Mouse (Mus musculus): ENCODE results near the gene Rasgrf1.

The Rasgrf1 gene

DNA sequence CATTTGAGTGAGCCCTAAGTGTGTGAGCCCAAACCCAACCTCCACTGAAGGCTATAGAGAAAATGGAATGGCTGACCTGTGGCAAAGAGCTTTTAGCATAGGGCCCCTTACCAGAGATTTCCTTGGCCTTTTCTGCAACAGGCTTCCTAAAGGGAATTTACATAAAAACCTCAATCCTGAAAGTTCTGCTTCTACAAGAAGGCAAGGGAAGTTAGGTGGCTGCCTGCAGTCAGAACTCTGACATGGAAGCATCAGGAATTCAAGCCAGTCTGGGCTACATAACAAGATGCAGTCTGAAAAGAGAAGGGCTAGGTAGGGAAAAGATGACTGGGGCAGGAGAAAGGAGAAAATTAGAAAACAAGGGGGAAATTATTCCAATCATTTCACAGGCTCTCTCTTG lies 1.8 kb upstream of the Rasgrf1 start:
- no peak for DNase-seq (ENCODE audit: low read depth)

DNA sequence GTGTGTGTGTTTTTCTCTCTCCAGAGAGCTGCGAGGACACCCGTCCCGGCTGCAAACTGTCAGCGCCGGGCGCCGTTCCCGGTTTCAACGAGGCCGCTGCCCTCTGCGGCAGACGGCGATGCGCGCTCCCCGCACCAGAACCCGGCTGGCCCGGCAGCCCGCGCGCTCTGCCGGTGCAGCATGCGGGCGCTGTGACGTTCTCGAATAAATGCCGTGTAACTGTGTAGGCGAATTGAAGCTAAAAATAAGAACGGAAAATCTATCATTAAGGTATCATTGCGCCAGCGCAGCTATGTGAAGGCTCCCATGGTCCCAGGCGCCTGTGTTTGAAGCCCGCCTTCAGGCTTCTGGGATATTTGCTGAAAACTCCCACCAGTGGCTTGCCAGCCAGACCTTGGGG lies 1.1 kb upstream of the Rasgrf1 start:
- no peak for DNase-seq (ENCODE audit: low read depth)

DNA sequence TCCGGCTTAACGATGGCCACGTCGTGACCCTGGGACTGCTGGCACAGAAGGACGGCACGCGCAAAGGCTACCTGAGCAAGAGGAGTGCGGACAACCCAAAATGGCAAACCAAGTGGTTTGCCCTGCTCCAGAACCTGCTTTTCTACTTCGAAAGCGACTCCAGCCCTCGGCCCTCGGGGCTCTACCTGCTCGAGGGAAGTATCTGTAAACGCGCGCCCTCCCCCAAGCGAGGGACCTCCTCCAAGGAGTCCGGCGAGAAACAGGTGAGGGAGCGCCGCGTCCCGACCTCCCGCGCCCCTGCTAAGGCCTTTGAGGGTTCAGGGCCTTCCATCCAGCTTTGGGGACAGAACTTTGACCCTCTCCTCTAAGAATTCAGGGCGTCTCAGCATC lies 298 bp downstream of the Rasgrf1 start:
- DNase-seq (ENCODE audit: low read depth): no peak

DNA sequence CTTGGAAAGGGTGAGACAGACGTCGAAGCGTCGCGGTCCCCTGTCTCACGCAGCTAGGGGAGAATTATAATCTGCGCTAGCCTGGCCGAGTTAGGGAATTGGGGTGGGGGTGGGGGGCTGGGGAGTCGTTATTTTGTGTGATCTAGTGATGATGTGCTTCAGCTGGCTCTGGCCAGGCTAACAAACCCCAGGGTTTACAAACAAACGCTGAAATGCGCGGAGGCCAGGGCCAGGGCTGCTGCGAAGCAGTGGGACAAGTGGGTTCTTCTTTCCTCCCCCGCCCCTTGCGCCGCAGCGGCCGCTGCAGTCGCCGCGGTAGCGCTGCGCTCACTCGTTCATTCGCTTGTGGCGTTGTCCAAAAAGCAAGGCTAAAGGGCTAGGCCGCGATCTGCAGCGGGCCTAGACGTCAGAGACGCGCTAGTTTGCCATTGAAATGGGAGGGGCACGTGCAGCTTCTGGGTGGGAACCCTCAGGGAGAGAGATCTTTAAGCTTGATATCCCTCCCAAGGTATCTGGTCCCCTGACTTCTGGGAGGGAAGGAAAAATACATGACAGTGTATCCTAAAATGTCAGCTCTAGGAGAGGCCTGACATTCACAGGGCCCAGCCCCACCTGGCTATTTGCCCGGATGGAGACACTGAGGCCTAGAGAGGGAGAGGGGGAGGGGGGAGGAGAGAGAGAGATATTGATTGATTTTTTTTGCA lies 1.2 kb downstream of the Rasgrf1 start:
- no peak for DNase-seq (ENCODE audit: low read depth)

DNA sequence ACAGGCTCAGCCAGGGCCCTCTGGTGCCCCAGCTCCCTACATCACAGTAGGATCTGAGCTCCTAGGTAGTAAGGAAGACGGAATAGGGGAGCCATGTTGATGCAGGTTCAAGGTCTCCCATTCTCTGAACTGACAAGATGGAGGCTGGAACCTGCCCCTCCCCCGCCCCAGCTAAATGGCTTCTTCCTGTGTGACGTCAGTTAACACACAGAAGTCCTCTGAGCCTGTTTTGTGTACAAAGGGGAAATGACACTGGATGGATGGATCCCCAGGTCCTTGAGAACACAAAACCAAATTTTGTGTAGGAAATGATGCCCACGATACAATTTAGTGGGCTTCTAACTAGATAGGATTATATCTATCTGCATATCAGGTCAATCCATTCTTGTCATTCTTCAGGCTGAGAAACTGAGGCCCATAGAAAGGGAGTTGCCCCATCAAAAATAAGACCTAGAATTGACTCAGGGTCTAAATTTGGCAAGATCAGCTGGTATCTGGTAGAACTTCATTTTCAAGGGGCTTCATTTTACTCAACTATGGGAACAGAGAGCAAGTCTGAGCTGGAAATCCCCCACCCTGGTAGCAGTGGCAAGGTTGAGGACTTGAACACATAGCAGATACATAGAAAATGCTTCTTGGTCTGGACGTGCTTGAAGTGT lies 2.3 kb downstream of the Rasgrf1 start:
- DNase-seq (ENCODE audit: low read depth): no peak

DNA sequence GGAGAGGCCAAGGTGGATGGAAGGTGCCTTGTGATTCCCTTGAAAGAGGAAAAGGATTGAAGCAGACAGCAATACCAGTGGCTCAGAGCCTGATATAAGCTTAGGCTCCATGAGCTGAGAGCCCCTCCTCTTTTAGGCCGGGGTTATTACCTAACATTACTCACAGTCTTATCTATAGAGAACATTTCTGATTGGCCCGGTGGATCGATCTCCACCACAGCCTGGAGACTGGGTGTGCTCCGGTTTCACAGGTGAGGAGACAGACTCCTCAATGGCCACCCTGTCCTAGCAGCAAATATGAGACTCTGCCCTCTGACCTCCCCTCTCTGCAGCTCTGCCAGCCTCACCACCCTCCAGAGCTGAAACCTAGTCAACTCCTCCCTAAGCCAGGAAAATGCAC lies 3.4 kb downstream of the Rasgrf1 start:
- DNase-seq (ENCODE audit: low read depth): no peak

DNA sequence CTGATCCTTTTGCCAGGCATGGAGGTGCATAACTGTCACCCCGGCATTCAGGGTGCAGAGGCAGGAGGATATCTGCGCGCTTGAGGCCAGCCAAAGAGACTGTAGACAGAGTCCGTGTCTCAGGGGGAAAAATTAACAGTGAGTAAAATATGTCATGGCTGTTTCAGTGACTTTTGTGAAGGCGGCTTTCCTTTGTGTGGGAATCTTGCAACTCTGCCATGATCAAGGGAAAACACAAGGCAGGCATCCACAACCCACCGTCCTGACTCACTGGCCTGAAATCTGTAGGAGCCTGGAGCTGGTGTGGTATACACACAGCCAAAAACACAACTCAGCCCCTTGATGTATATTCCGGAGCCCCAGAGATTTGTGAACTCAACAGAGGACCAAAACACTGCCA lies 6.8 kb downstream of the Rasgrf1 start:
- no peak for DNase-seq (ENCODE audit: low read depth)

DNA sequence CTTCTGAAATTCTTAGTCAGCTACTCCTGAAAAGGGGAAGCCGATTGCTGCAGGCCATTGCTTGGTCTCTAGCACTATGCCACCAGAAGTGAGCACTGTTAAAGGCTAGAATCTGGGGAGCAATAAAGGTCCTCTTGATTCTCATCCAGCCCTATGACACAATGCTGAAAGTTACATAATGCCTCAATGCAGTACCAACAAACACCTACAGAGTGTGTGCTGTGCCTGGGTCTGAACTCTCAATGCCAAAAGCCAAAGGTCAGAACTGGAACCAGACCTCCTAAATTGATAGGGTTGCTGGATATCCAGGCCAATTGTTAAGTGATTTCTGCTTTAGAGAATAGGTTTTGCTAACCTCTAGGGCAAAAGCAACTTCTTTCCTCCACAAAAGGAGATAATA lies 7.7 kb downstream of the Rasgrf1 start:
- DNase-seq (ENCODE audit: low read depth): no peak

DNA sequence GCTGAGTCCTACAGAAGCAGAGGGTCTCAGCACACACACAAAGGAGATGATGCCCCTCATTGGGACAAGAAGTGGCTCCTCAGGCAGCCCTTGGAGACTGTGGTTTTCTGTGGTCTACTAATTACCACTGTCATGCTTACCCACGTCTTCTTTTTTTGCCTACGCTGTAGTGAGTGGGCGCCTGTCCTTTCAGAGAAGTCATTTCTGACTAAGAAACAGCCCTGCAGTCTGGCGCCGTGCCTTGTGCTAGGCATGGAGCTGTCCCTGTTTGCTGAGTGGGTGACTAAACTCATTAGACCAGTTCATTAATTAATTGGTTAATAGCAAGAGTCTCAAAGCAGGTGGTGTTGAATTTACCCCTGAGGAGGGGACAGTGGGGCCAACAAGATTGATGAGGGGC lies 9.1 kb downstream of the Rasgrf1 start:
- no peak for DNase-seq (ENCODE audit: low read depth)

DNA sequence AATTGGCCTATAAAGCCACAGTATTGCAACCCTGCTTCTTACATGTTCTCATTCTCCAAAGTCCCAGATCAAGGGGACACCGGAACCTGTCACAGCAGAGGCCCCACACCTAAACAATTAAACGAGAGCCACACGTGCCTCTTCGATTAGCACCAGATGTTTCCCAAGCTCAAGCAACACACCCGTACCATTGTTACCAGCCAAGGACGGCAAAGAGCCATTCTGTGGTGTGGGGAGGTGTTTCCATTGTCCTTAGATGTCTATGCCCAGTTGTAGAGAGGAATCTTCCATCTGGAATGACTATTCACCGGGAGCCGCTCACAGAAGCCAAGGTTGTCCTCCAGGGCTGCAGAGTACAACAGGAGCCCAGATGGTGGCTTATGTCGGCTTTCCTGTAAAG lies 11.4 kb downstream of the Rasgrf1 start:
- no peak for DNase-seq (ENCODE audit: low read depth)

DNA sequence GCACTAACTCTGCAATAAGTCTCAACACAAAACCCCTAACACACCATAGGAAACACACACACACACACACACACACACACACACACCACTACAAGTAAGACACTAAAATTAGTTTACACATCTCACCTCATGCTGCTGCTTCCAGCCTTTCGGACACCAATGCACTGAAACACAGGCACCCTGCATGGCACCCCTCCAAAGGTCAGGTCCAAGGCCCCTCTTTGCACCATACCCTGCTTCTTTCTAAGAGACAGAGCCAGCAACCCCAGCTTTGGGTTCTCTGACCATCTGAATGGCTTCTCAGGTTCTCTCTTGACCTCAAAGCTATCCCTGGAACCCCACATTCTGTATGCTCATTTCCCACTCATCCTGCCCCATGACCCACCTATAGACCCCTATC lies 13.0 kb downstream of the Rasgrf1 start:
- no peak for DNase-seq (ENCODE audit: low read depth)

DNA sequence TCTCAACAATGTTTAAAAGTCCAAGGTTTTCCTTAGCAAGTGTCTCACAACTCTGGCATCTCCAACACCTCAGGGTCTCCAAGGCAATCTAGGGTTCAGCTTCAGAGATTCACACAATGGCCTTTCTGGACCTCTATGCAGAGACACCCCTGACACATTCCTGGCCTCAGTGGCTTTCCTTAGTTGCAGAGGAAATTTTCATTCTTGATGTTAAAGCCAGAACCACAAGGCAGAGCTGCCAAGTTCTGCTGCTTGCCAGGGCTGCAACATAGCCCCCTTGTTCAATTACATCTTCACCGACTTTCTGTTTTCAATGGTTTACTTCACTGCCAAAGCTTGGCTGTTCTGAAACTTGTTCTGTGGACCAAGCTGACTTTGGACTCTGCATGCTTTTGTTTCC lies 15.1 kb downstream of the Rasgrf1 start:
- no peak for DNase-seq (ENCODE audit: low read depth)

DNA sequence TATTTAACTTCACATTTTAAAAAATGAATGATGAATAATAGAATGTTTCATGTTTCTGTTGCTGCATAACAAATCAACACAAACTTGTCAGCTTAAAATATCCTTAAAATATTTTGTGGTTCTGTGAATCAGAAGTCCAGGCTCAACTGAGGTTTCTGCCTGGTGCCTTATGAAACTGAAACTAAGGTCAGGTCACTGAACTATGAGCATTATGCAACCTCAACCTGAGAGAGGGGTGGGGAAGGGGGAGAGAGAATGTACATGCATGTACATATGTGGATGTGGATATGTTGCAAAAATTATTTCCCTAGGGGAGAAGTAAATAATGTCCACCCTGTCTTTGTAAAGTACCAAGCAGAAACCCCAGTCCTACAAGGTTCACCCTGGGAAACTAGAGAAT lies 18.8 kb downstream of the Rasgrf1 start:
- DNase-seq (ENCODE audit: low read depth): no peak

DNA sequence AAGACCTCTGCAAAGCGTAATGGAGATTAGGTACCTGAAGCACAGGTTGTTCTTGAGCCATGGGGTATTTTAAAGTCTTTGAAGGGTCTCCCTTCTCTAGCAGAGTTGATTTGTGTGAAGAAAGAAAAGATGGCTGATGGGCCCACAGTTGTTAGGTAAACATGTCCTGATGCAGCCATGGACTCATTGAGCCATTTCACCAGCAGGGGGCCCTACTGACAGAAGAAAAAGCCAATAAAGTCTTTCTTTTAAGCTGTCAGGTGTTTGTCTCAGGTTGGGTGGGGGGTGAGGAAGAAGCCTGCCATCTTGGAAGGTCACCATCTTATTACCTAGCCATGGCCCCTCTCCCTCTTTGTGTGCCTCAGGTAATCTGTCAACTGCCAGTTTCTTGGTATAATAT lies 30.7 kb downstream of the Rasgrf1 start:
- no peak for DNase-seq (ENCODE audit: low read depth)

DNA sequence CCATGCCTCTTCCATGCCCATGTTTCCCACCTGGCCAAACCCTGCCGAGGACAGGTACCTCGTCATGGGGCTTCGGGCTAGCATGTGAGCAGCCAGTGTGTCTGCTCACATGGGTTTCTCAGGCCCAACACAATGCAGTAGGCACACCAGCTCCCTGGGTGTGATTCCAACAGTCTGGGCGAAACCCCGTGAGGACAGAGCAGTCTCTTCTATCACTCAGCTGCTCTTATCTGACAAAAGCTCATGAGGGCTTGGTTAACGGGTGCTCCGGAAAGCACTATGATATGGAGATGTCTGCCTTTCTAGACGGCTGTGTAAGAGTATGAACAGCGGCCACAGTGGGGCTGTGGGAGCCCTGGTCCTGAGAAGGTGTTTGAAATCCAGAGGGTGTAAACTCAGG lies 37.1 kb downstream of the Rasgrf1 start:
- DNase-seq (ENCODE audit: low read depth): no peak

DNA sequence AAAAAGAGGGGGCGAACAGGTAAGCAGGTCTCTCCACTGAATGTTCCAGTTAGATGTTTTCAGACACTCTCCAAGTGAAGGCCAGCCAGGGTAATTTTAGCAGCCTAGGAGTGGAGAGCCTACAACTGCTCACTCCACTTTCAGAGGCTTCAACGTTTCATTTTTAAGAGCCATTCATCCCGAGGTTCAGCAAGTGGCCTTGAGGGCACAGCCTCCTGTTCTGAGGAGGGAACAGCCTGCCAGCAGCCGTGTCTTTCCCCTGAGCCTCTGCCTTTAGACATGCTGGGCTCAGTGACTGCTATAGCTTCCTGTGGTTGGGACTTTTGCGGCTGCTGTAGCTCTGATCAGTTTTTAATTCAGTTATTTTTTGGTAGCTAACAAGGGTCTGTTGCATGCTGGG lies 38.9 kb downstream of the Rasgrf1 start:
- no peak for DNase-seq (ENCODE audit: low read depth)

DNA sequence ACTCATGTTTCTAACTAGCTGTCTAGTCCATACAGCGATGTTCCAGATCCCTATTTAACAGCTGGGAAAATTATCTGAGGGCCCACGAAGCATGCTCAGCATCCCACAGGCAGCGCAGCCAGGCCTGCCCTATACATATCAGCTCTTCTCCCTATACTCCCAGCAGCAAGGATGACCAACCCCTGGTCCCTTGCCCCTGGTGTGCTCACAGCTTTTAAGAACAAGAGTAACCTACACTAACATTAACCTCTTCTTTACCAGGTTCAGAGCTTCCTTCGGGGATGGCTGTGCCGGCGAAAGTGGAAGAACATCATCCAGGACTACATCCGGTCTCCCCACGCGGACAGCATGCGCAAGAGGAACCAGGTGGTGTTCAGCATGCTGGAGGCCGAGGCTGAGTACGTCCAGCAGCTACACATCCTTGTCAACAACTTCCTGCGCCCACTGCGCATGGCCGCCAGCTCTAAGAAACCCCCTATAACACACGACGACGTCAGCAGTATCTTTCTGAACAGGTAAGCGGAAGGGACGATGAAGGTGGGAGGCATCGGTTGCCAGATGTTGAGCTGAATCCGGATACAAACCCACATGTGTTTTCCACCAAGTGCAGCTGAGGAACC lies 44.0 kb downstream of the Rasgrf1 start:
- DNase-seq (ENCODE audit: low read depth): no peak

DNA sequence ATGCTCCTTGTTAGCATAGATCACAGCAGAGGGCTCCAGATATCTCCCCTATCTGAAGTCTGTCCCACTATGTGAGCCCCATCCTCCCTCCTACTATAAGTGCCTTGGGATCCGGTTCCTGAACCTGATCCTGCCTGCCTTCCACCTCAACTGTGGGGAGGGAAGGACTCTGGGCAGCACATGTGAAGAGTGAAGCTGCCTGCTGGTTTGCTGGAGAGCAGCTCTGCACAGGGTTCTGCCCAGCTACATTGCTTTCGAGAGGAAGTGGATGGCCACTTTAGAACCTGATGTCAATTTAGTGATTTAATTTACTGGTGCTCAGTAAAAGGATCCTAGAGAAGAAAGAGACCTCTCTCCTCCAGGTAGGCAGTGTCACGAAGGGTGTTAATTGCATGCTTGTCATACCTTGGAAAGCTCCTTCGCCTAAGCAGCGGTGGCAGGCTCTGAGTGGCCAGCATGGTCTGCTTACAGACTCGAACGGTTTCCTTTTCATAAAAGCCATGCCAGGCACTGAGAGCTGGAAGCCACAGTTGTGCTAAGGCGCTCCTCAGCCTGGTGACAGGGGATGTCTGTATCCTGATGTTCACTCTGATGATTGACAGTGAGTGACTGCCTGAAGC lies 45.3 kb downstream of the Rasgrf1 start:
- no peak for DNase-seq (ENCODE audit: low read depth)

DNA sequence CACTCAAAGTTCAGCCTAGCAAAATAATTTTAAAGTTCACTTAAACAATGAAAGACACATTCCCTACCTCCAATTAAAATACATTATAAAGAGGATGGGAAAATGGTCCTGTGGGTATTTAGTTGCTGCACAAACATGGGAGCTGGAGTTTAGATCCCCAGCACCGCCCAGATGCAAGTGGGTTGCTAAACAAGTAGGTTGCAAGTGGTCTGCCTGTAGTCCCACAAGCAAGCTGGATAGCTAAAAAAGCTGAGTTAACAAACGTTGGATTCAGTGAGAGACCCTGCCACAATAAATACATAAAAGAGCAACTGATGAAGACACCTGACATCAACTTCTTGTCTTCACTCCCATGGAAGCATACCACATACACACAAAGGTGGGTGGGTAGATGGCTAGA lies 49.3 kb downstream of the Rasgrf1 start:
- DNase-seq (ENCODE audit: low read depth): no peak

DNA sequence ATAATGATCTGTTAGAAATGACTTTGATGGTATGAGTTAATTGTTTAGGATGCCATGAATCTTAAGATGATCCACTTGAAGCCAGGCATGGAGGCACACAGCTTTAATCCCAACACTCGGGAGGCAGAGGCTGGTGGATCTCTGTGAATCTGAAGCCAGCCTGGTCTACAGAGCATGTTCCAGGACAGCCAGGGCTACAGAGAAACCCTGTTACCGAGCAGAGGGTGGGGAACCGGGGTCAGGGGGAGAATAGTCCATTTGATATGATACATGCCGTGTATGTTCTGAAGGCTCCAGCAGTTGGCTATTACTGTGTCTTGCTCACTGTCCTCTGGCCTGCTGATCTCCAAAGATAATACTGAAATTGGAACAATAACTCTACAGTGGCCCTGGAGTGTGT lies 54.4 kb downstream of the Rasgrf1 start:
- no peak for DNase-seq (ENCODE audit: low read depth)

DNA sequence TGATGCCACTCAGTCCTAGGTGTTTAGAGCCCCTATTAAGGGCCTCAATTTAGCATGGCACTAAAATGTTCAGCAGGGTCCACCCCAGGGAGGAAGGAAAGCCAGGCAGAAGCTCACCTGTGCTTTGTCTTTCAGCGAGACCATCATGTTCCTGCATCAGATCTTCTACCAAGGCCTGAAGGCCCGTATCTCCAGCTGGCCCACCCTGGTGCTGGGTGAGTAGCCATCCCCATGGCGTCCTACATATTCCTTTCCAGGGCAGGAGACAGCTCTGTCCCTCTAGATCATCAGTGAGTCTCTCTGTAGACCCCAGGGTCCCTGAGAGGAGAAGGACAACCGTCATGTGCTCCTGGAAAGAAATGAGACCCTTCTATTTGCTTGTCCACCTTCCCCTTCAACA lies 58.0 kb downstream of the Rasgrf1 start:
- DNase-seq (ENCODE audit: low read depth): no peak

DNA sequence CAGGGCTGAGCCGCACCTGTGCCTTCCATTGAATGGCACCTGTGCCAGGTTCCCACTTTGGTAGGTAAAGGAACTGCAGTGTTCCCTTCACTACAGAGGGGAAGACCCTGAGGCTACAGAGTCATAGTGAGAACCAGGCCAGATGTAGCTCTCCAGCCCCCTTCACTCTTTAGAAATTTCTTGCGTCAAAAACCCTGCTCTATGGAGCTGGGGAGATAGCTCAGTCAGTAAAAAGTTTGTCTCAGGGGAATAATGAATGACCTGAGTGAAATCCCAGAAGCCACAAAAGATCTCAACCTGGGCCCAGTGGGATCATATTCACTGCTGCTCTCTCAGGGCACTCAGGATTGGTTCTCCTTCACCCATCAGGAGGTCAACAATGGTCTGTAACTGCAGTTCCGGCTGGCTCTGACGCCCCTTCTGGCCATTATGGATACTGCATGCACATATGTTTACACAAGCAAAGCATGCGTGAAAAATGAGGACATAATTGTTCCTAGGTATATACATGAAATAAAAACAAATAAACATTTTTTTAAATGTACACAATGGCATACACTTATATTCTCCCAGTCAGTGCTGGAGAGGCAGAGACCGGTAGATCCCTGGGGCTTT lies 59.2 kb downstream of the Rasgrf1 start:
- no peak for DNase-seq (ENCODE audit: low read depth)

DNA sequence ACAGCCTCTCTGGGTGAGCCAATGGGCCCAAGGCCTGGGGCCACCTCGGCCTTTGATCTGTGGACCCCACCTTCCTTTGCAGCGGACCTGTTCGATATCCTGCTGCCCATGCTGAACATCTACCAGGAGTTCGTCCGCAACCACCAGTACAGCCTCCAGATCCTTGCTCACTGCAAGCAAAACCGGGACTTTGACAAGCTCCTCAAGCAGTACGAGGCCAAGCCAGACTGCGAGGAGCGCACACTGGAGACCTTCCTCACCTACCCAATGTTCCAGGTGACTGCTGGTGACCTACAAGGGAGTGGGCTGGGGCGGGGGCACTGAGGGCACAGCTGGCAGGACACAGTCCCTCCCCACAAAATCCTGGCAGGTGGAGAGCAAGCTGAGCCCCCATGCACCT lies 60.6 kb downstream of the Rasgrf1 start:
- DNase-seq (ENCODE audit: low read depth): no peak

Measured in c-Kit-positive CD71-negative TER-119-negative erythroid progenitor cells, embryonic 14.5 days (primary cell).